Mouse (Mus musculus) cerebellum, adult 8-10 months (tissue): Measurements from ENCODE around the gene Rnpep.
A peak's percentile ranks its signal among the peaks of the same experiment; 100 is the strongest.
"Not testable (repeated sequence)": the region's sequence is repeated elsewhere in the genome, so short reads cannot be mapped to it uniquely, and the experiment has no call there.

Experiments used
- DNase-seq: peaks from one replicate; pipeline ENCODE4 v3.0.0; 2022

Gene Rnpep

DNA sequence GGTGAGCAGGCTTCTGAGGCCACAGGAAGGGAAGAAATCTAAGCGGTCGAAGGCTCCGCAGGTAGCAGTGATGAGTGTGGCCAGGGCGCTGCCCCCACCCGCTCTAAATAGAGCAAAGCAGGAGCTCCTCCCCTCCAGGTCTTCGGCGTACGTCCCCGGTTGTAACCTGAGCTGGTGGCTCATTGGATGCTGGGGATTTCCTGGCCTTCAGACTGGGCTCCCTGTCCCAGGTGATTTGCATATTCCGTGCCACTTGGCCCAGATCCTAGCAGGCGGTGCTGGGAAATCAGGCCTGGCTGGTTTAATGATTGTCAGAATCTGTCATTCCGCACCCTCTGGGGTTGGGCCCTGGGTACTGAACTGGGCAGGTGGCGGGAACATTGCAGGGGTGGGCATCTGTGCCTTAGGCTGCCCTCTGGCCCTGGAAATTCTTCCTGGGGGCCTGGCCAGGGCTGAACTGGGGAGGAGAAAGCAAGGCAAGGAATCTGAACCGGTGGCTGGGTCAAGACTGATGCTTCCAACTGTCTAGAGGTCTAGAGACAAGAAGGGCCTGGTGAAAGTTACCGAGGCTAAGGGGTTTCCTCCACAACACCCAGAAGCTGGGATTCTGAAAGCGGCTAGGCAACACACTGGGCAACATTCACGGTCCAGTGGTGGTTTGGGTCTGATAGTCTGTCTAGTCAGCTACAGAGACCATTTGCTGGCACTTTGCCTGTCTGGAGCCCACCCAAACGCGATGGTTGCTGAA is 25.3 kb downstream of the Rnpep start, which contains the start of gene Elf3:
Elf3 (minus strand) TSS at position 189 of the 748 bp plus-strand sequence.
- DNase-seq = peak; percentile 56

DNA sequence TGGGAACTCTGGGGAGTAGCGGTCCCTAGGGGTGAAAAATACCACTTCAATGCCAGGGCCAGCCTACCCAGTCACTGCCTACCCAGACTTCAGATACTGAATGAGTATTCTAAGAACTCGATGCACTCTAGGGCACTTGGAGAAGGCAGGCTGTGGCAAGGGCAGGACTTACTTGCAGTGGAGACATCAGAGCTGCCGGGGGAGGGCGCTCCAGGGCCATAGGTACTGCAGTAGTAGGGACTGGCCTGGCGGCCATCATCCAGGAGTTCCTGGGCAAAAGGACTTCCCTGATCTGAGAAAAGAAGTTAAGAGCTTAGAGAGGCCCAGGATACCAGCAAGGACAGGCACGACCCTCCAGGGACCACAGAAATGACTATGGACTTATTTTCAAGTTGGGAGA is 27.6 kb downstream of the Rnpep start:
- DNase-seq = no peak

DNA sequence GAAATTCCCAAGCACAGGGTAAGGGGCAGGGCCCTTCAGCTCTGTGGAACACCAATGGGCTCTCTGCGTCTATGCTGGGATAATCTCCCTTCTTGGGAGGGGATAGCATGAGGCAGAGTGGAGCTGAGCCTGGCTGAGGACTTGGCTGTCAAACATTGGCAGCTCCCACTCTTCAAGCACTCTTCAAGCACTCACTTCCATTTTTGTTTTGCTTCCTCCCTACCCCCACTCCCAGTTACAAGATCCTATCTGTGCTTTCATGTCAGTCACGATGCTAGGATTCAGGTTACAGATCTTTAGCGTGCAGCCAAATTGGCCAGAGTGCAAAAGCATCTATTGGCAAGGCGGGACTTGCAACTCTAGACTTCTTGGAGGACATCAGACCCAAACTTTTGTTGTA is 31.0 kb downstream of the Rnpep start:
- no peak for DNase-seq

DNA sequence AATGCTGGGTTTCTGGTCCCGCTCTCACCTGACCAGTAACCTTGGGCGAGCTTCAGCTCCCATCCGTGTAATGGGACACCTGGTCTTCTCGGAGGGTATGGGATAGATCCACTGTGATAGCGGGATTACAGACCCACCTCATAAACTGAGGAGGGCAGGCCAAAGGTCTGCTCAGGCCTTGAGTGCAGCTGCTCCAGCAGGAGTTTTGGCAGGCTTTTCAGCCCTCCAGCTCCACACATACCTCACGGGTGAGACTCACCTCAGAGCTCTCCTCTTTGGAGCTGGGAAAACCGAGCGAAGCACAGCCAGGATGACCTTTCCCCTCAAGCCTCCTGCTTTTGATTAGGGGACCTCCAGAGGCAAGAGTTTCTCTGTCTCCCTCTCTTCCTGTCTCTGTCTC is 32.5 kb downstream of the Rnpep start:
- DNase-seq = no peak

DNA sequence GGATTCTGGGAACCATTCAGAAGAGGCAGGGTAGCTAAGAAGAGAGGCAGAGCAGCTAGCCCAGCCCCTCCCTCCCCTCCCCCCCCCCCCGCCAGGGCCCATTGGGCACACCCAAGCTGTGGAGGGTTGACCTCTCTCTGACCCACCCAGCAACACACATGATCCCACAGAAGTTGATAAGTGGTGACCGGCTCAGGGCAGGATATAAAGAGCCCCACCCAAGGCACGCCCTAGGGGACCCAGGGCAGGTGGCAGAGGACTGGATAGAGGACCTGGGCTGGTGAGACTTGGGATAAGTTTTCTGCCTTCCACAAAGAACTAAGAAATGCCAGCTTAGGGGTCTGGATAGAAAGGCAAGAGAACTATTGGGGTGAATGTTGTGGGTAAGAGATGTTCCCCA is 33.2 kb downstream of the Rnpep start:
- DNase-seq = no peak

DNA sequence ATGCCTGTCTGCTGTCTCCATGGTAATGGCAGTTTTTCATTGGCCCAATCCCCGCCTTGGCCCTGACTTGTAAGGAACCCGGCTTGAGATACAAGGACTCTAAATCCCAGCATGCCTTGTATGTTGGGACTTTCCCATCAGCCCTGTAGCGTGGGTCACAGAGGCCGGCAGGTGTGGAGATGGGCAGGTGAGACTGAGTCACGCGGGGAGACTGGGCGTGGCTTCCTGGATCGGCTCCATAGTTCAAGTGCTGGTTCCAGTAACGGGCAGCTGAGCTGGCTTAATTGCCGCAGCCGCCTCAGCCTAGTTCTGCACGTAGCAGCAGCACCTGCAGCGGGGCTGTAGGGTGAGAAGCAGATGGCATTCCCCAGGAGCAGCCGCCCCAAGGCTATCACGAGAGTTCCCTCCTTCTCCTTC is 35.4 kb downstream of the Rnpep start:
- peak; percentile 43 for DNase-seq

DNA sequence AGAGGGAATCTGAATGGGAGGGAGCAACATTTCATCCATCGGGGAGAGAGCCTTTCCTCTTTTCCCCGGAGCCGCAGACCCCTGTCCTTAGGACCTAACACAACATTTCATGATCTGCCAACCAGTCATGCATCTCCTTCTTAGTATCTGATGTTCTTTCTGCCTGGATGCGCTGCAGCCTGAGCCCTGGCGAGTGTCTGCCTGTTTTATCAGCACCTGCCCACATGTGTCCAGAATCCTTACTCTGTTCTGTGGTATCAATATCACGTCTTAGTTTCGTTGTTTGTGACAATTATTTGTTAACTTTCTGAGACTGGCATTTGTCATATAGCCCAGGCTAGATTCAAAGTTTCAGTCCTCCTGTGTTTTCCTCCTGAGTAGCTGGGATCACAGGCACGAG is 39.9 kb downstream of the Rnpep start:
- no peak for DNase-seq

DNA sequence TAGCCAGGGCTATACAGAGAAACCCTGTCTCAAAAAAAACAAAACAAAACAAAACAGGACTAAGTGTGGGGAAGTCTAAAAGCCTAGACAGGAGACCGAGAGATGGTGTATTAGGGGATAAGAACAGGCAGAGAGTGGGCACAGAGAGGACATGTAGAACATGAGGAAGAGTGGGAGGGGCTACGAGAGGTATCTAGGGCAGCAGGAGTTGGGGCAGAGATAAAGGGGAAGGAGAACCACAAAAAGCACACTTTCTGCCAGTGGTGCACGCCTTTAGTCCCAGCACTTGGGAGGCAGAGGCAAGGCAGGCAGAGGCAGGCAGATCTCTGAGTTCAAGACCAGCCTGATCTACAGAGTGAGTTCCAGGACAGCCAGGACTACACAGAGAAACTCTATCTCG is 43.7 kb downstream of the Rnpep start:
- not testable (repeated sequence) for DNase-seq

DNA sequence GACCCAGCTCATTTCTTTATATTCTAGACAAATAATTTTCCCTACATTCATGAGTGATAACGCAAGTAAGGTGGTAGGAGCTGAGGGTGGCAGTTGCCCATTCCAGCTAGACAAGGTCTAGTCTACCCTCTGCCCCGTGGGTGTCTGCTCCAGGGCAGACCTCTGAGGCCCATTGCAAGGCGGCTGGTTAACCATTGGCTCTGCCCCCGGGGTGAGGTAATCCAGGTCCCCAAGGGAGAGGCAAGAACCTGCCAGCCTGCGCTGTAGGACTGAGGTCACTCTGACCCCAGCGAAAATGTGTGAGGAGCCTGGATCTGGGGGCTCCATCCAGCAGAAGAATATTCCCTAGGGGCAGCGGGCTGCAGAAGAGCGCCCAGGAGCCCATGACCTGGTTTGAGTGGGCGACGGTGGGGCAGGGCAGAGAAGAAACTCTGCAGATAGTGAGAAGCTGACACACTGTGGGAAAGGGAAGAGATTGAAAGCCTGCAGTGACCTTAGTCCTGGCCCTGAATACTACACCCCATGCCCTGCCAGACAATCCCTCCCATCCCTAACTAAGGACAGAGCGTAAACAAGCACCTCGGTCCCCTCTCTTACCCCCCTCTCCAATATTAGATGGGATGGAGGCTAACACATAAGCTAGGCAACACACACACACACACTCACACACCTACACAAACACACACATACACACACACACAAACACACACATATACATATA is 46.6 kb downstream of the Rnpep start:
- DNase-seq = no peak

DNA sequence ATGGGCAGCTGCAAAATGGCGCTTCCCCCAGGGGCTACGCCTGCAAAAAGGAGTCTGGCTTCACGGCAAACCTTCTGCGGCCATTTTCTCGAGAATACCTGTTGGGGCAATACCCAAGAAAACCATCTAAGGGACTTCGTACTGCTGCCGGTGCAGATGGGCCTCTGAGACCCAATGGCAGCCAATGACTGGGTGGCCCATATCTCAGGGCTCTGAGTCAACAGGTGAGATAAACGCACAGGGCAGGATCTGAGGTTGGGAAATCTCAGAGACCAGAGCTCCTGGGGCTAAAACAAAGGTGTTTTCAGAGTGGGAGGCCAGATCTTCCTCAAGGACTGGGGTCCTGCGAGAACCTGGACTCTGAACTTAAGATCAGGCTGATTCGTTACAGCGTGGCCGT is 49.1 kb downstream of the Rnpep start:
- DNase-seq = no peak

DNA sequence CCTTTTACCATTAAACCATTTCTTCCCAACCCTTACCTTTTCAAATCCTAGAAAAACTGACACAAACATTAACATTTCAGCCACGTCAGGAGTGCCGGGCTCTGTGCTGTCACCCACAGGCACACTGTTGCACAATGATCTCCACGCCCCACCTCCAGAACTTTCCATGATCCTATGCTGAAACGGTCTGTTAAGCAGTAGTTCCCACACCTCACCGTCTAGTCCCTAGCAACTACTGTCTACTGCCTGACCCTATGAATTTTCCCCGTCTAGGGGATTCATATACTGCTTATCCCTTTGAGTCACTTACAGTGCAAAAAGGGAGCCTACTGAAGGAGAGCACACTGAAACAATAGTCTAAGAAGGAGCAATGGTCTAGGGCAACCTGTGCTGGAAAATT is 49.9 kb downstream of the Rnpep start:
- no peak for DNase-seq

DNA sequence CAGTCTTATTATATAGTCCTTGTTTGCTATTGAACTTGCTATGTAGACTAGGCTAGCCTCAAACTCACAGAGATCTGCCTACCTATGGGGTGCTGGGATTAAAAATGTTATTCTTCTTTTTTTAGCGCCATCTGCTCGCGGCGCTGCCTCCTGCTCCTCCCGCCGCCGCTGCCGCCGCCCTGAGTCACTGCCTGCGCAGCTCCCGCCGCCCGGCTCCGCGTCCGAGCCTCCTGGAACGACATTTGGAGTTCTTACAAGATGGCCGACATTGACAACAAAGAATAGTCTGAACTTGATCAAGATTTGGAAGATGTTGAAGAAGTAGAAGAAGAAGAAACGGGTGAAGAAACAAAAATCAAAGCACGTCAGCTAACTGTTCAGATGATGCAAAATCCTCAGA is 52.0 kb downstream of the Rnpep start:
- DNase-seq = not testable (repeated sequence)

DNA sequence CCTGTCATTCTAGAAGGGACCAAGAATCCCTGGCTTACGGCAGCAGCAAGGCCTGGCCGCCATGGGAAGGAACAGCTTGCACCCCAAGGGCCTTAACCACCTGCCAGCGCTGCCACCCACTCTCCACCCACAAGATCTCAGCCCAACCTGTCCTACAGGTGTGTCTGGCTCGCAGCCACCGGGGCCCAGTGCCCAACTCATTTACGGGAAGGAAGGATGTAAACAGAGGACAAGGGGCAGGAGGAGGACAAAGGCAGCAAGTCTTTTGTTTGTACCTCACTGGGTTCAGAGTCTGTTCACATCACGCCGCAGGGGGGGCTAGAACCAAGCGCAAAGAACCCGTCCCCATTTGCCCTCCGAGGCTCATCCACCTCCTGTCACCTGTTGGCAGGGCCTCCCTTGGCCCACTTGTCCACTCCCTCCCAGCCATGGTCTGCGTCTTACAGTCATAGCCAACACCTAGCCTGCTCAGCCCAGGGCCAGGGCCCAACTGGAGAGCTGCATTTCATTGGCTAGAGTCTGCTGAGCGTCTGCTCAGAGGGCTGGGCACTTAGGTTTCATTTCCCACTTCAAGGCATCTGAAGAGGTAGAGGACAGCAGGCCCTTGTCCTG is 56.4 kb downstream of the Rnpep start:
- DNase-seq = no peak

DNA sequence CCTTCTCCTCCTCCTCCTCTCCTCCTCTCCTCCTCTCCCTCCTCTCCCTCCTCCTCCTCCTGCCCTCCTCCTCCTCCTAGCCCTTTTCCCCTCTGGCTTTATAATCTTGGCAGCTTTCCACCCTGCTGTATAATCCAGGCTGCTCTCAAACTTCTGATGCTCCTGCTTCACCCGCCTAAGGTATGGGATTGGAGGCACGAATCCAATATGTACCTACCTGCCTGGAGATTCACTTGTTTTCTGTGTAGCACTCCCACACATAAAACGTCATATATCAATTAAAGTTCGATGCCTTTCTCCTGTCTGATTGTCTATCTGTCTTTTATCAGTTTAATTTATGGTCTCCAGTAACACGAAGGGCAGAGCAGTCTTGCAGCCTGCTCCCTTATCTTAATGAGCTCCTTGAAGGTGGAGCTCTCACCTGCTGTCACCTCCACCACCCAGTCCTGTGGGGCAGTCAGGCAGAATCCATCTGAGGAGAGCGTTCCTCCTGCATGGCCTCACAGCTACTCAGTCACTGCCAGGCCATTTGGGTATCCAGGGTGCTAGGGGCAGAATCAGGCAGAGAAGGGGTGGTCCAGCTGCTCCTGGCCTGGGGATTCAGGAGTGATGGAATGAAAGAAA is 58.8 kb downstream of the Rnpep start:
- no peak for DNase-seq

DNA sequence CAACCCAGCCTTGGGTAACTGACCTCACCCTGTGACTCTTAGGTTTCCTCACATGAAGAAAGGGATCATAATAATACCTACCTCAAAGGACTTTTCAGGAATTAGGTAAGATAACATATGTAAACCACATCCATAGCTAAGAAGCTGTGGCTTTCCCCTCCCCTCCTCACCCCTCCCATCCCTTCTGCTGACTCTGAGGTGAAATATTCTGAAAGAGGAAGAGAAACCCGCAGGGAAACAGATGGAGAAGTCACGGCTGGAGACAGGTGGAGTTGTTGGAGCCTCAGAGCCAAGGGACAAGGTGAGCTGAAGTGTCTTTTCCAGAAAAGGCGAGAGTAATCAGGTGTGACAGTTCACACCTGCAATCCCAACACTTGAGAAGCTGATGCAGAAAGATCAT is 59.7 kb downstream of the Rnpep start:
- DNase-seq = no peak

DNA sequence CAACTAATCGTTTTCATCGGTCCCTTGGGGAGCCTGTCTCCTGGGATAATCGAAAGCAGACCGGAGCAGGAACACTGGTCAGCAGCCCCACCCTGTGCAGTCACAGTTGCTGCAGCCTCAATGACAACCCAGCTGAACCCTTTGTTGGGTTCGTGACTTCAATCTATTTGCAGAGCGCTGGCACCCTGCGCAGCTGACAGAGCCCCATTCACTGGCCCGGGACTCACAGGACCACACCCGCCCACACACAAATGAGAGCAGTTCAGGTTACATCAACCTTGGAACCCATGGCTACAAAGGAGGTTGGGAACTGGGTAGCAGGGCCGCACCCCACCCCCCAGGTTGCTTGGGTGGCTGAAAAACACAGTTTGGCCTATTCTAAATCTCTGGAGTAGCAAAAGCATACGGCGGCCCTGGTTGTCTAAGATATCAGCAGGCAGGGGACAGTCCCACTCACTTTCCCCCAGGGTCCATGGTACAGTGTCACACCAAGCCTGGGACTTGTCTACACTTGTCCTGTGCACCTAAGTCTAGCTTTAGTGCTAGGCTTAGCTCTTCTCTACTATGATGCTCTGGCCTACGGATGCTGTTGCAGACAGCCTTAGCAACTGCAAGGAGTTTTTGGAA is 66.2 kb downstream of the Rnpep start:
- DNase-seq = no peak

DNA sequence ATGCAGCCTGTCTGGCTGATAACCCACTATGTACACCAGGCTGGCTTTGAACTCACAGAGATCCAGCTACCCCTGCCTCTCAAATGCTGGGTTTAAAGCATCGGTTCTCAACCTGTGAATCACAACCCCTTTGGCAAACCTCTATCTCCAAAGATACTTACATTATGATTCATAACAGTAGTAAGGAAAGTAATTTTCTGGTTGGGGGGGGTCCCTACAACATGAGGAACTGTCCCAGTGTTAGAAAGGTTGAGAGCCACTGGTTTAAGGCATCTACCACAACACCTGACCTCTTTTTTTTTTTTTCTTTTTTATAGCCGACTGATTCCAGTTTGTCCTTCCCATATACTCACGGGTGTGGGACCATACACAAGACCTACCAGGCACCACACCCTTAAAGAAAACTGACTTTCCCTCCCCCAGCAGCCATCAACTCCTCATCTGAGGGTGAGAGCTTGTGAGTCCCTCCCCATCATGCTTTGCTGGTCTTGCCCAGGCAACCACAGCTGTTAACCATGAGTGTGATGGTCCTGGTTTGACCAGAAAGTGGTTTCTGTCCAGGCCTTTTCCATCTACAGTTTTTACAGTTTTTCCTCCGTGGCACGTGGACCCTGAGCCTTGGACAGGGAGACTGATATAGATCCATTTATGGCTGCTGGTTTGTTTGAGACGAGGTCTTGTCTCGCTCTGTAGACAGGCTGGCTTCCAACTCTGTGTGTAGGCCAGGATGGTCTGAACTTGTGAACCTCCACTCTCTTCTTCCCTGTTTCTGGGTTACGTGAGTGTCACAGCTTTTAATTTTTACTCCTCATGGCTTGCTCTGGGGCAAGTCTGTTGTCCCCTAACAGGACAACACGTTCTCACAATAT is 69.9 kb downstream of the Rnpep start:
- DNase-seq = no peak
